Mouse (Mus musculus) embryo, embryonic 9.5 days (tissue): ENCODE measurements at regions not wholly inside any gene's neighbourhood (a gene's known extent, or its start where the extent isn't known, plus 50 kb on each side); places are given as distances from the start of the nearest gene placed in this dataset.

Experiments used
- DNase-seq: peaks from one replicate; pipeline ENCODE4 v3.0.0-alpha.2; 2017; ENCODE audit errors: extremely low spot score

- no peak for DNase-seq
These were observed 1477.6 kb upstream of the Slc10a2 start for GRCm38 (mm10) chr8:6582732-6583131.

- no peak for DNase-seq
These were observed 1472.9 kb upstream of the Slc10a2 start for GRCm38 (mm10) chr8:6577868-6578634.

- no peak for DNase-seq
These were observed 1470.1 kb upstream of the Slc10a2 start for GRCm38 (mm10) chr8:6575241-6575640.

GRCm38 (mm10) chr8:6573492-6573891 lies 1468.3 kb upstream of the Slc10a2 start:
- no peak for DNase-seq

- peak; percentile 81 for DNase-seq
These were observed 1467.0 kb upstream of the Slc10a2 start for GRCm38 (mm10) chr8:6572066-6572665.

GRCm38 (mm10) chr8:6550965-6551364 lies 1445.8 kb upstream of the Slc10a2 start:
- no peak for DNase-seq

- no peak for DNase-seq
These were observed 1422.0 kb upstream of the Slc10a2 start for GRCm38 (mm10) chr8:6527171-6527570.

- DNase-seq = no peak
These were observed 1410.9 kb upstream of the Slc10a2 start for GRCm38 (mm10) chr8:6515882-6516682.

GRCm38 (mm10) chr8:6492453-6492852 lies 1387.3 kb upstream of the Slc10a2 start:
- no peak for DNase-seq

GRCm38 (mm10) chr8:6481966-6482365 lies 1376.8 kb upstream of the Slc10a2 start:
- DNase-seq = no peak

- DNase-seq = no peak
These were observed 1365.9 kb upstream of the Slc10a2 start for GRCm38 (mm10) chr8:6471089-6471488.

GRCm38 (mm10) chr8:6456553-6457180 lies 1351.5 kb upstream of the Slc10a2 start:
- DNase-seq = no peak

- no peak for DNase-seq
These were observed 1343.2 kb upstream of the Slc10a2 start for GRCm38 (mm10) chr8:6448301-6448700.

GRCm38 (mm10) chr8:6439069-6439468 lies 1333.9 kb upstream of the Slc10a2 start:
- no peak for DNase-seq
